In genomic region chr9:36942561-36942960, GRCm38 (mm10) we compare ENCODE assay signal across 34 mouse cellular contexts.
DNase-seq lines count a peak whose midpoint lies in the region; ATAC-seq lines count a peak whose summit lies in the region.
"Had no signal": no experiment of that assay in that cellular context is flagged by ENCODE, and none has a peak within 500 bp of the region (broad histone marks: within the 10 kb centered on the region; RNA-seq: fewer than 3 reads in every experiment).

No protein-coding gene starts in this region.

- no peak overlapping the region for H3K4me2 ChIP-seq in forebrain, embryonic 16.5 days (ENCODE audit: low read length)
- no peak overlapping the region for H3K4me2 ChIP-seq in kidney, embryonic 15.5 days
- H3K4me2 ChIP-seq in kidney, embryonic 14.5 days (replicated peaks; ENCODE audit: low read depth, low read length): no peak overlapping the region
- H3K4me2 ChIP-seq: embryonic facial prominence, embryonic 13.5 days; forebrain, embryonic 12.5 days; intestine, embryonic 15.5 days; limb, embryonic 15.5 days; liver, embryonic 13.5 days; midbrain, embryonic 12.5 days; neural tube, embryonic 15.5 days had no signal

- no peak overlapping the region for H3K9ac ChIP-seq in forebrain, embryonic 16.5 days (replicated peaks; ENCODE audit: low read depth, low read length)
- no peak overlapping the region for H3K9ac ChIP-seq in kidney, embryonic 15.5 days
- H3K9ac ChIP-seq in kidney, embryonic 14.5 days (ENCODE audit: low read depth, low read length): no peak overlapping the region
- H3K9ac ChIP-seq: embryonic facial prominence, embryonic 13.5 days; forebrain, embryonic 12.5 days; intestine, embryonic 15.5 days; limb, embryonic 15.5 days; liver, embryonic 13.5 days; midbrain, embryonic 12.5 days; neural tube, embryonic 15.5 days had no signal

- no peaks in the 10 kb centered on the region for H3K9me3 ChIP-seq in forebrain, embryonic 10.5 days
- H3K9me3 ChIP-seq in forebrain, embryonic 16.5 days (ENCODE audit: control insufficient read depth, low read length): no peaks in the 10 kb centered on the region
- H3K9me3 ChIP-seq in kidney, embryonic 15.5 days (replicated peaks): no peaks in the 10 kb centered on the region
- H3K9me3 ChIP-seq in kidney, embryonic 14.5 days (ENCODE audit: control insufficient read depth, low read length): no peaks in the 10 kb centered on the region
- H3K9me3 ChIP-seq: embryonic facial prominence, embryonic 13.5 days; forebrain, embryonic 12.5 days; intestine, embryonic 15.5 days; limb, embryonic 15.5 days; liver, embryonic 13.5 days; megakaryocyte, embryonic 14.5 days; midbrain, embryonic 12.5 days; neural tube, embryonic 15.5 days had no signal

- ATAC-seq in forebrain, embryonic 16.5 days: no peak
- ATAC-seq in kidney, embryonic 15.5 days (replicated peaks; ENCODE audit: low FRiP score): 0 out of 2 replicates have a peak, but pooled peaks have one; percentile 41
- no peak for ATAC-seq in kidney, embryonic 14.5 days (ENCODE audit: low FRiP score, low TSS enrichment)
- ATAC-seq: activated CD4-positive, CD25-positive, alpha-beta regulatory T cell, adult 4 months; hindbrain, postnatal 0 days; intestine, embryonic 15.5 days; lung, postnatal 0 days had no signal

- H3K27me3 ChIP-seq in forebrain, embryonic 10.5 days (ENCODE audit: poor library complexity, severe bottlenecking): no peaks in the 10 kb centered on the region
- H3K27me3 ChIP-seq in forebrain, embryonic 16.5 days (replicated peaks; ENCODE audit: control insufficient read depth, insufficient read depth, low read length): no peaks in the 10 kb centered on the region
- H3K27me3 ChIP-seq in kidney, embryonic 15.5 days: no peaks in the 10 kb centered on the region
- H3K27me3 ChIP-seq in kidney, embryonic 14.5 days (ENCODE audit: control insufficient read depth, insufficient read depth, low read length): no peaks in the 10 kb centered on the region
- H3K27me3 ChIP-seq: embryonic facial prominence, embryonic 13.5 days; intestine, embryonic 15.5 days; midbrain, embryonic 12.5 days; neural tube, embryonic 15.5 days had no signal

- 99% methylated on average over 2 of the region's 2 CpGs for WGBS in forebrain, embryonic 10.5 days
- WGBS in forebrain, embryonic 16.5 days: 87% methylated on average over 2 of the region's 2 CpGs
- 74% methylated on average over 2 of the region's 2 CpGs for WGBS in kidney, embryonic 15.5 days
- WGBS in kidney, embryonic 14.5 days: 91% methylated on average over 2 of the region's 2 CpGs

- no peaks in the 10 kb centered on the region for H3K36me3 ChIP-seq in forebrain, embryonic 10.5 days (replicated peaks)
- H3K36me3 ChIP-seq in forebrain, embryonic 16.5 days (ENCODE audit: control insufficient read depth, insufficient read depth): no peaks in the 10 kb centered on the region
- no peaks in the 10 kb centered on the region for H3K36me3 ChIP-seq in kidney, embryonic 15.5 days
- H3K36me3 ChIP-seq in kidney, embryonic 14.5 days (ENCODE audit: control insufficient read depth, insufficient read depth, low read length): no peaks in the 10 kb centered on the region
- H3K36me3 ChIP-seq: embryonic facial prominence, embryonic 13.5 days; forebrain, embryonic 12.5 days; intestine, embryonic 15.5 days; limb, embryonic 15.5 days; liver, embryonic 13.5 days; midbrain, embryonic 12.5 days; neural tube, embryonic 15.5 days had no signal

- peak; percentile 21 for DNase-seq in cerebellum, adult 11 months
- DNase-seq in cerebellum, adult 9-10 months: no peak
- DNase-seq in forebrain, embryonic 10.5 days (ENCODE audit: extremely low spot score, low spot score): no peak
- peak; percentile 66 for DNase-seq in testis, postnatal 10 days (ENCODE audit: low spot score)
- no peak for DNase-seq in right cerebral cortex, postnatal 14 days
- DNase-seq: adrenal gland, adult 2 months; adrenal gland, postnatal 36 days; cerebellum, postnatal 36 days; embryo, embryonic 11 days; heart, postnatal 14 days; kidney, adult 8-10 months; kidney, postnatal 14 days; left cerebral cortex, postnatal 4 days; liver, embryonic 13.5 days; lung, adult 18-20 months; lung, postnatal 4 days; retina, postnatal 1 day; right cerebral cortex, postnatal 25 days; thymus, adult 2 months; thymus, postnatal 36 days had no signal

- peaks cover 70% of the 10 kb centered on the region for H3K4me1 ChIP-seq in forebrain, embryonic 10.5 days
- peaks cover 22% of the 10 kb centered on the region for H3K4me1 ChIP-seq in forebrain, embryonic 16.5 days (replicated peaks; ENCODE audit: control insufficient read depth, insufficient read depth, low read length)
- peaks cover 22% of the 10 kb centered on the region for H3K4me1 ChIP-seq in kidney, embryonic 15.5 days
- peaks cover 15% of the 10 kb centered on the region for H3K4me1 ChIP-seq in kidney, embryonic 14.5 days (ENCODE audit: control insufficient read depth, insufficient read depth, low read length)
- H3K4me1 ChIP-seq: intestine, embryonic 15.5 days; liver, embryonic 13.5 days; megakaryocyte, embryonic 14.5 days had no signal

- H3K27ac ChIP-seq in forebrain, embryonic 10.5 days: 0 out of 2 replicates have a peak overlapping the region, but pooled peaks have one; percentile 4
- no peak overlapping the region for H3K27ac ChIP-seq in forebrain, embryonic 16.5 days (ENCODE audit: low read length)
- H3K27ac ChIP-seq in kidney, embryonic 15.5 days: no peak overlapping the region
- no peak overlapping the region for H3K27ac ChIP-seq in kidney, embryonic 14.5 days (ENCODE audit: low read depth, low read length)
- H3K27ac ChIP-seq: forebrain, embryonic 12.5 days; hindbrain, postnatal 0 days; intestine, embryonic 15.5 days; limb, embryonic 15.5 days; liver, embryonic 13.5 days; midbrain, embryonic 12.5 days; neural tube, embryonic 15.5 days had no signal

- H3K4me3 ChIP-seq in forebrain, embryonic 10.5 days: no peak overlapping the region
- H3K4me3 ChIP-seq in forebrain, embryonic 16.5 days (replicated peaks; ENCODE audit: low read length): no peak overlapping the region
- no peak overlapping the region for H3K4me3 ChIP-seq in kidney, embryonic 15.5 days (replicated peaks)
- no peak overlapping the region for H3K4me3 ChIP-seq in kidney, embryonic 14.5 days (ENCODE audit: low read length)
- H3K4me3 ChIP-seq: embryonic facial prominence, embryonic 13.5 days; erythroblast, embryonic 14.5 days; forebrain, embryonic 12.5 days; intestine, embryonic 15.5 days; limb, embryonic 15.5 days; liver, embryonic 13.5 days; megakaryocyte, embryonic 14.5 days; midbrain, embryonic 12.5 days; neural tube, embryonic 15.5 days had no signal

Comparison
In these comparisons a context has a peak if more than half of its experiments do, and no peak if none do; other contexts are left out.
1. DNase-seq: peak in cerebellum, adult 11 months (single experiment) and testis, postnatal 10 days (single experiment); none in cerebellum, adult 9-10 months (single experiment), forebrain, embryonic 10.5 days (single experiment) and right cerebral cortex, postnatal 14 days (single experiment).